Mouse (Mus musculus) liver, embryonic 16.5 days (tissue): ENCODE data around the gene Cpne5. TPM values are rescaled to one million over a fixed set of nuclear protein-coding genes. Genes with fewer than 3 reads are reported as not detected.

ENCODE experiments used
- ATAC-seq: fragments of 200-750 bp; cut with Nextera tagmentation; 2 replicates; pipeline ENCODE4 v1.8.0; 2017; ENCODE audit warnings: low read depth, mild to moderate bottlenecking, moderate number of reproducible peaks, moderate library complexity
- H3K27ac ChIP-seq: fragments of 300-500 bp; sonication (generic); 2 replicates; pipeline ENCODE4 v1.5.1; 2014; ENCODE audit warnings: mild to moderate bottlenecking, low read length
- H3K27me3 ChIP-seq: fragments of 300-500 bp; sonication (generic); 2 replicates; pipeline ENCODE4 v1.6.1; 2014; ENCODE audit warnings: low read depth, low read length, mixed read lengths; ENCODE audit not compliant: control insufficient read depth, insufficient read depth
- H3K36me3 ChIP-seq: fragments of 300-500 bp; sonication (generic); 2 replicates; pipeline ENCODE4 v1.6.1; 2014; ENCODE audit warnings: mild to moderate bottlenecking; ENCODE audit not compliant: control insufficient read depth, insufficient read depth
- H3K4me1 ChIP-seq: fragments of 300-500 bp; sonication (generic); 2 replicates; pipeline ENCODE4 v1.6.1; 2014; ENCODE audit warnings: low read depth, low read length, mixed read lengths; ENCODE audit not compliant: control insufficient read depth
- H3K4me2 ChIP-seq: fragments of 300-500 bp; sonication (generic); 2 replicates; pipeline ENCODE4 v1.6.1; 2014; ENCODE audit warnings: low read depth, low read length, mixed read lengths
- H3K4me3 ChIP-seq: fragments of 300-500 bp; sonication (generic); 2 replicates; pipeline ENCODE4 v1.5.1; 2014; ENCODE audit warnings: low read depth, mild to moderate bottlenecking, low read length
- H3K9ac ChIP-seq: fragments of 300-500 bp; sonication (generic); 2 replicates; pipeline ENCODE4 v1.6.1; 2014; ENCODE audit warnings: low read depth, low read length
- H3K9me3 ChIP-seq: fragments of 300-500 bp; sonication (generic); replicated peaks from 2 replicates; pipeline ENCODE4 v1.6.1; 2016; ENCODE audit warnings: low read length; ENCODE audit not compliant: control insufficient read depth
- whole genome bisulfite sequencing: fragments of 180-500 bp; shearing (Covaris S2); extraction: QIAGEN DNeasy Blood & Tissue Kit; methylation state at CpG from one replicate; pipeline ENCODE4 v1.1.7; 2014; ENCODE audit not compliant: insufficient replicate concordance; 5-methylcytosine and 5-hydroxymethylcytosine counted together
- polyA plus RNA-seq: library from polyadenylated mRNA; unstranded; fragments of >200 nt; fragmentation: Nextera tagmentation; extraction: Ambion mirVana; gene quantifications from 2 replicates; pipeline ENCODE4 v1.2.1, GENCODE M21; 2015

Gene Cpne5
- polyA plus RNA-seq, 1 experiment from 2014 or later, result 0.24 TPM

- Histone ChIP-seq H3K36me3 (no peaks in the 10 kb centered on the region), H3K4me3 (no peak overlapping the region), H3K27ac (no peak overlapping the region), H3K27me3 (peaks cover 37% of the 10 kb centered on the region), H3K9me3 (no peaks in the 10 kb centered on the region), H3K9ac (no peak overlapping the region), H3K4me1 (no peaks in the 10 kb centered on the region; the same call in none of the 2 replicates), H3K4me2 (no peak overlapping the region)
- 47% methylated on average over 7 of the region's 7 CpGs for WGBS
- no peak for ATAC-seq
Observed at GRCm38 (mm10) chr17:29236111-29236510, 1.9 kb downstream of the Cpne5 start.

- no peak overlapping the region for H3K9ac ChIP-seq
- ATAC-seq, result no peak
- no peak overlapping the region for H3K4me2 ChIP-seq
- no peak overlapping the region for H3K27ac ChIP-seq
- WGBS, result 59% methylated on average over 10 of the region's 10 CpGs
- peaks cover 5% of the 10 kb centered on the region for H3K27me3 ChIP-seq
- H3K9me3 ChIP-seq, result no peaks in the 10 kb centered on the region
- H3K36me3 ChIP-seq, result no peaks in the 10 kb centered on the region
- no peak overlapping the region for H3K4me3 ChIP-seq
- no peaks in the 10 kb centered on the region for H3K4me1 ChIP-seq
Observed at GRCm38 (mm10) chr17:29231109-29231508, 6.9 kb downstream of the Cpne5 start.

- ATAC-seq, result no peak
- H3K9ac ChIP-seq, result no peak overlapping the region
- H3K4me2 ChIP-seq, result no peak overlapping the region
- H3K9me3 ChIP-seq, result no peaks in the 10 kb centered on the region
- no peak overlapping the region for H3K4me3 ChIP-seq
- H3K27ac ChIP-seq, result no peak overlapping the region
- 71% methylated on average over 14 of the region's 14 CpGs for WGBS
- no peaks in the 10 kb centered on the region for H3K27me3 ChIP-seq
- no peaks in the 10 kb centered on the region for H3K4me1 ChIP-seq
- no peaks in the 10 kb centered on the region for H3K36me3 ChIP-seq
Observed at GRCm38 (mm10) chr17:29220631-29221030, 17.3 kb downstream of the Cpne5 start.

- no peaks in the 10 kb centered on the region for H3K36me3 ChIP-seq
- H3K4me1 ChIP-seq, result no peaks in the 10 kb centered on the region
- no peak for ATAC-seq
- H3K4me3 ChIP-seq, result no peak overlapping the region
- WGBS, result 59% methylated on average over 5 of the region's 5 CpGs
- no peaks in the 10 kb centered on the region for H3K27me3 ChIP-seq
- no peak overlapping the region for H3K9ac ChIP-seq
- H3K4me2 ChIP-seq, result no peak overlapping the region
- H3K9me3 ChIP-seq, result no peaks in the 10 kb centered on the region
- H3K27ac ChIP-seq, result no peak overlapping the region
Observed at GRCm38 (mm10) chr17:29218017-29218416, 19.9 kb downstream of the Cpne5 start.

- no peak for ATAC-seq
- Histone ChIP-seq H3K9me3 (no peaks in the 10 kb centered on the region), H3K27me3 (no peaks in the 10 kb centered on the region), H3K27ac (no peak overlapping the region), H3K9ac (no peak overlapping the region), H3K36me3 (no peaks in the 10 kb centered on the region), H3K4me2 (no peak overlapping the region), H3K4me3 (no peak overlapping the region), H3K4me1 (no peaks in the 10 kb centered on the region)
- 42% methylated on average over 7 of the region's 7 CpGs for WGBS
Observed at GRCm38 (mm10) chr17:29216078-29216477, 21.9 kb downstream of the Cpne5 start.

- Histone ChIP-seq H3K4me3 (no peak overlapping the region), H3K9me3 (no peaks in the 10 kb centered on the region), H3K9ac (no peak overlapping the region), H3K4me1 (no peaks in the 10 kb centered on the region), H3K4me2 (no peak overlapping the region), H3K36me3 (no peaks in the 10 kb centered on the region), H3K27ac (no peak overlapping the region), H3K27me3 (no peaks in the 10 kb centered on the region)
- WGBS, result 53% methylated on average over 10 of the region's 10 CpGs
- ATAC-seq, result no peak
Observed at GRCm38 (mm10) chr17:29214655-29215054, 23.3 kb downstream of the Cpne5 start.

GRCm38 (mm10) chr17:29214193-29214456, 23.8 kb downstream of the Cpne5 start:
- H3K4me3 ChIP-seq, result no peak overlapping the region
- 72% methylated on average over 4 of the region's 4 CpGs for WGBS
- H3K9me3 ChIP-seq, result no peaks in the 10 kb centered on the region
- no peaks in the 10 kb centered on the region for H3K4me1 ChIP-seq
- ATAC-seq, result no peak
- H3K36me3 ChIP-seq, result no peaks in the 10 kb centered on the region
- H3K27me3 ChIP-seq, result no peaks in the 10 kb centered on the region
- H3K4me2 ChIP-seq, result no peak overlapping the region
- H3K27ac ChIP-seq, result no peak overlapping the region
- no peak overlapping the region for H3K9ac ChIP-seq

GRCm38 (mm10) chr17:29213381-29214192, 24.4 kb downstream of the Cpne5 start:
- Histone ChIP-seq H3K27ac (no peak overlapping the region), H3K4me2 (no peak overlapping the region), H3K4me3 (no peak overlapping the region), H3K9ac (no peak overlapping the region), H3K36me3 (no peaks in the 10 kb centered on the region), H3K27me3 (no peaks in the 10 kb centered on the region), H3K9me3 (no peaks in the 10 kb centered on the region), H3K4me1 (no peaks in the 10 kb centered on the region)
- no peak for ATAC-seq
- 35% methylated on average over 12 of the region's 12 CpGs for WGBS

- Histone ChIP-seq H3K9ac (no peak overlapping the region), H3K4me3 (no peak overlapping the region), H3K27me3 (no peaks in the 10 kb centered on the region), H3K4me1 (no peaks in the 10 kb centered on the region), H3K36me3 (no peaks in the 10 kb centered on the region), H3K27ac (no peak overlapping the region), H3K4me2 (no peak overlapping the region), H3K9me3 (no peaks in the 10 kb centered on the region)
- 38% methylated on average over 7 of the region's 7 CpGs for WGBS
- no peak for ATAC-seq
Observed at GRCm38 (mm10) chr17:29211836-29212235, 26.1 kb downstream of the Cpne5 start.
